Mouse (Mus musculus): Measurements from ENCODE around the gene Itgb8. TPM values are rescaled to one million over a fixed set of nuclear protein-coding genes. Genes with fewer than 3 reads are reported as not detected.
A peak's percentile ranks its signal among the peaks of the same experiment; 100 is the strongest.

Itgb8 gene
- total RNA-seq, 2 experiments from 2014 or later: 2.5 to 3.0 TPM

GRCm38 (mm10) chr12:119146031-119146430, 92.6 kb downstream of the Itgb8 start:
- no peak for DNase-seq

- peak; percentile 10 to 30 for DNase-seq
Measured at GRCm38 (mm10) chr12:119137946-119138345, 100.7 kb downstream of the Itgb8 start.

GRCm38 (mm10) chr12:119113522-119114135, 125.0 kb downstream of the Itgb8 start:
- DNase-seq: no peak

GRCm38 (mm10) chr12:119110091-119110490, 128.5 kb downstream of the Itgb8 start:
- no peak for DNase-seq

Other genes with a start within 250 kb of the Itgb8 start
- gene Macc1, start 75.5 kb upstream of the Itgb8 start, total RNA-seq (2021): under 1 TPM in 1 of 2 experiments, not detected in 1; 0.07 TPM

All from adrenal gland, postnatal 36 days (tissue).